Mouse (Mus musculus) Patski (cell line): ENCODE measurements around the gene Csrp3. TPM values are rescaled to one million over a fixed set of nuclear protein-coding genes. Genes with fewer than 3 reads are reported as not detected.

Experiments used
- ATAC-seq: fragments of 100-300 bp; one replicate; pipeline ENCODE4 v1.8.0; 2021
- CTCF ChIA-PET: fragments of 350-600 bp; sonication (Branson Sonifier 250); formaldehyde crosslinking; loops from one replicate; lab custom pipeline; 2022; ENCODE audit warnings: inconsistent platforms; lab: Charles Lee
- POLR2A ChIA-PET: fragments of 350-600 bp; sonication (Branson Sonifier 250); formaldehyde crosslinking; loops from one replicate; lab custom pipeline; 2022; ENCODE audit warnings: antibody characterized with exemption, inconsistent platforms; lab: Charles Lee
- DNase-seq: peaks from one replicate; pipeline ENCODE4 v3.0.0-alpha.2; 2011; ENCODE audit warnings: low read depth, low spot score
- H3K27me3 ChIP-seq: fragments of 371-371 bp; one replicate; pipeline ENCODE4 v1.5.1; 2021
- CTCF ChIP-seq: fragments of 100-300 bp; IDR thresholded peaks from one replicate; pipeline ENCODE4 v1.5.1; 2021
- in situ Hi-C: fragments of 300-500 bp; cut with MboI; formaldehyde crosslinking; loops from 3 replicates; pipeline ENCODE4 v1.11.1; 2018; ENCODE audit warnings: low pct_unique_long_range_greater_than_20kb, mixed read lengths
- polyA plus RNA-seq: library from polyadenylated mRNA; unstranded; gene quantifications from one replicate; pipeline ENCODE4 v1.2.3, GENCODE M21; 2021

The Csrp3 gene
- polyA plus RNA-seq, 1 experiment from 2014 or later: not detected

- in situ Hi-C loops: loop anchor here (25.0 kb wide), 1 partner anchor 379 kb away; no protein-coding TSS in a partner anchor
- DNase-seq (no peak), ATAC-seq (no peak)
- H3K27me3 ChIP-seq: no peaks in the 10 kb centered on the region
- ChIA-PET CTCF (interaction anchor here (0.7 to 4.0 kb wide), 2 partner anchors 11 to 127 kb away, joined by 3 to 22 read pairs; no protein-coding TSS in a partner anchor), POLR2A (no interaction called here)
- TF ChIP-seq CTCF: no peak
These were observed 35.9 kb upstream of the Csrp3 start for GRCm38 (mm10) chr7:48883525-48884265.

- H3K27me3 ChIP-seq: no peaks in the 10 kb centered on the region
- ChIA-PET POLR2A (interaction anchor here (0.6 kb wide), 1 partner anchor 875 kb away, joined by 4 read pairs; no protein-coding TSS in a partner anchor), CTCF (interaction anchor here (0.9 to 4.0 kb wide), 3 partner anchors 12 to 244 kb away, joined by 3 to 22 read pairs (median 4); no protein-coding TSS in a partner anchor)
- DNase-seq (no peak), ATAC-seq (no peak)
- in situ Hi-C loops: loop anchor here (25.0 kb wide), 1 partner anchor 380 kb away; no protein-coding TSS in a partner anchor
- TF ChIP-seq CTCF: no peak
These were observed 34.3 kb upstream of the Csrp3 start for GRCm38 (mm10) chr7:48881971-48882609.

GRCm38 (mm10) chr7:48881486-48881885 lies 33.7 kb upstream of the Csrp3 start, which contains the start of gene E2f8:
Gene E2f8, minus strand, starts transcription at chr7:48881596.
- ATAC-seq (peak; percentile 76), DNase-seq (no peak)
- in situ Hi-C loops: loop anchor here (25.0 kb wide), 1 partner anchor 381 kb away; no protein-coding TSS in a partner anchor
- ChIA-PET POLR2A (interaction anchor here (0.6 kb wide), 1 partner anchor 875 kb away, joined by 4 read pairs; no protein-coding TSS in a partner anchor), CTCF (interaction anchor here (4.0 kb wide), 1 partner anchor 13 kb away, joined by 22 read pairs; no protein-coding TSS in a partner anchor)
- TF ChIP-seq CTCF: no peak
- no peaks in the 10 kb centered on the region for H3K27me3 ChIP-seq

- ATAC-seq (peak; percentile 97), DNase-seq (peak; percentile 84)
- no peak for TF ChIP-seq CTCF
- POLR2A ChIA-PET: interaction anchor here (1.0 kb wide), 2 partner anchors 19 to 233 kb away, joined by 3 read pairs; no protein-coding TSS in a partner anchor
- CTCF ChIA-PET: interaction anchor here (1.3 to 4.0 kb wide), 2 partner anchors 13 to 245 kb away, joined by 4 to 22 read pairs; no protein-coding TSS in a partner anchor
- no peaks in the 10 kb centered on the region for H3K27me3 ChIP-seq
- in situ Hi-C loops: loop anchor here (25.0 kb wide), 1 partner anchor 381 kb away; no protein-coding TSS in a partner anchor
These were observed 33.0 kb upstream of the Csrp3 start for GRCm38 (mm10) chr7:48880591-48881481.

- ChIA-PET POLR2A (interaction anchor here (1.0 kb wide), 1 partner anchor 234 kb away, joined by 3 read pairs; no protein-coding TSS in a partner anchor), CTCF (interaction anchor here (1.3 to 2.3 kb wide), 5 partner anchors 12 to 246 kb away, joined by 3 to 11 read pairs (median 4); no protein-coding TSS in a partner anchor)
- in situ Hi-C loops: loop anchor here (5.0 to 25.0 kb wide), 3 partner anchors 65 to 383 kb away; no protein-coding TSS in a partner anchor
- no peaks in the 10 kb centered on the region for H3K27me3 ChIP-seq
- ATAC-seq: no peak
- no peak for DNase-seq
- no peak for TF ChIP-seq CTCF
These were observed 31.7 kb upstream of the Csrp3 start for GRCm38 (mm10) chr7:48879574-48879973.

GRCm38 (mm10) chr7:48877786-48878390 lies 30.1 kb upstream of the Csrp3 start:
- H3K27me3 ChIP-seq: no peaks in the 10 kb centered on the region
- in situ Hi-C loops: loop anchor here (5.0 to 25.0 kb wide), 3 partner anchors 63 to 384 kb away; no protein-coding TSS in a partner anchor
- no peak for DNase-seq
- ChIA-PET CTCF (interaction anchor here (1.0 to 2.9 kb wide), 6 partner anchors 17 to 247 kb away, joined by 3 to 19 read pairs (median 4); no protein-coding TSS in a partner anchor), POLR2A (no interaction called here)
- TF ChIP-seq CTCF: no peak
- ATAC-seq: no peak

GRCm38 (mm10) chr7:48876526-48876925 lies 28.7 kb upstream of the Csrp3 start:
- no peaks in the 10 kb centered on the region for H3K27me3 ChIP-seq
- ATAC-seq (no peak), DNase-seq (no peak)
- no peak for TF ChIP-seq CTCF
- ChIA-PET POLR2A (no interaction called here), CTCF (interaction anchor here (1.0 to 2.9 kb wide), 8 partner anchors 9 to 251 kb away, joined by 3 to 19 read pairs (median 4); no protein-coding TSS in a partner anchor)
- in situ Hi-C loops: loop anchor here (5.0 to 25.0 kb wide), 3 partner anchors 62 to 386 kb away; no protein-coding TSS in a partner anchor

GRCm38 (mm10) chr7:48875096-48875495 lies 27.3 kb upstream of the Csrp3 start:
- no peak for TF ChIP-seq CTCF
- no peaks in the 10 kb centered on the region for H3K27me3 ChIP-seq
- ChIA-PET CTCF (interaction anchor here (0.8 to 2.0 kb wide), 5 partner anchors 9 to 252 kb away, joined by 3 to 7 read pairs (median 4); no protein-coding TSS in a partner anchor), POLR2A (no interaction called here)
- DNase-seq (no peak), ATAC-seq (no peak)
- in situ Hi-C loops: loop anchor here (5.0 to 25.0 kb wide), 3 partner anchors 60 to 387 kb away; no protein-coding TSS in a partner anchor
